Mouse (Mus musculus) lung, postnatal 36 days (tissue): ENCODE data around the gene Ccnb1.
A peak's percentile ranks its signal among the peaks of the same experiment; 100 is the strongest.
"Not testable (repeated sequence)": the region's sequence is repeated elsewhere in the genome, so short reads cannot be mapped to it uniquely, and the experiment has no call there.

Source experiments
- DNase-seq: peaks from one replicate; pipeline ENCODE4 v3.0.0; 2022; ENCODE audit warnings: mixed read lengths

Ccnb1 gene

GRCm38 (mm10) chr13:100786414-100786867 lies at the start of gene Ccnb1:
TSS of gene Ccnb1 (minus strand) at chr13:100786570.
- DNase-seq: peak; percentile 95

GRCm38 (mm10) chr13:100834777-100835176 lies 48.4 kb upstream of the Ccnb1 start:
- DNase-seq: no peak

GRCm38 (mm10) chr13:100833640-100834002 lies 47.3 kb upstream of the Ccnb1 start:
- no peak for DNase-seq

- DNase-seq: peak; percentile 99
These were observed 46.6 kb upstream of the Ccnb1 start, which contains the start of gene Slc30a5 for GRCm38 (mm10) chr13:100832741-100833639. TSS of gene Slc30a5 (minus strand) at chr13:100833427.

GRCm38 (mm10) chr13:100832188-100832587 lies 45.8 kb upstream of the Ccnb1 start:
- DNase-seq: no peak

GRCm38 (mm10) chr13:100831123-100831522 lies 44.8 kb upstream of the Ccnb1 start:
- DNase-seq: no peak

- no peak for DNase-seq
These were observed 39.4 kb upstream of the Ccnb1 start for GRCm38 (mm10) chr13:100825627-100826410.

GRCm38 (mm10) chr13:100824916-100825315 lies 38.5 kb upstream of the Ccnb1 start:
- no peak for DNase-seq

GRCm38 (mm10) chr13:100824306-100824705 lies 37.9 kb upstream of the Ccnb1 start:
- peak; percentile 23 for DNase-seq

GRCm38 (mm10) chr13:100823863-100824262 lies 37.5 kb upstream of the Ccnb1 start:
- DNase-seq: no peak

GRCm38 (mm10) chr13:100814451-100814850 lies 28.1 kb upstream of the Ccnb1 start:
- no peak for DNase-seq

GRCm38 (mm10) chr13:100805776-100806175 lies 19.4 kb upstream of the Ccnb1 start:
- no peak for DNase-seq

- no peak for DNase-seq
These were observed 10.8 kb upstream of the Ccnb1 start for GRCm38 (mm10) chr13:100797171-100797570.

GRCm38 (mm10) chr13:100789083-100789482 lies 2.7 kb upstream of the Ccnb1 start:
- DNase-seq: no peak

GRCm38 (mm10) chr13:100788057-100788456 lies 1.7 kb upstream of the Ccnb1 start:
- DNase-seq: not testable (repeated sequence)

GRCm38 (mm10) chr13:100787316-100788010 lies 1.1 kb upstream of the Ccnb1 start:
- DNase-seq: peak; percentile 78

GRCm38 (mm10) chr13:100785806-100786413 lies 460 bp downstream of the Ccnb1 start:
- DNase-seq: no peak

- DNase-seq: no peak
These were observed 8.9 kb downstream of the Ccnb1 start for GRCm38 (mm10) chr13:100777491-100777890.

GRCm38 (mm10) chr13:100776710-100777109 lies 9.7 kb downstream of the Ccnb1 start:
- DNase-seq: no peak

- no peak for DNase-seq
These were observed 10.3 kb downstream of the Ccnb1 start for GRCm38 (mm10) chr13:100776056-100776419.

- peak; percentile 91 for DNase-seq
These were observed 10.9 kb downstream of the Ccnb1 start, which contains the start of gene Cenph for GRCm38 (mm10) chr13:100775252-100776055. TSS of gene Cenph (minus strand) at chr13:100775899.

GRCm38 (mm10) chr13:100774704-100775103 lies 11.7 kb downstream of the Ccnb1 start:
- no peak for DNase-seq
